Mouse (Mus musculus): ENCODE results near the gene Ccnt1.
"Not testable (repeated sequence)": the region's sequence is repeated elsewhere in the genome, so short reads cannot be mapped to it uniquely, and the experiment has no call there.

The Ccnt1 gene

DNA sequence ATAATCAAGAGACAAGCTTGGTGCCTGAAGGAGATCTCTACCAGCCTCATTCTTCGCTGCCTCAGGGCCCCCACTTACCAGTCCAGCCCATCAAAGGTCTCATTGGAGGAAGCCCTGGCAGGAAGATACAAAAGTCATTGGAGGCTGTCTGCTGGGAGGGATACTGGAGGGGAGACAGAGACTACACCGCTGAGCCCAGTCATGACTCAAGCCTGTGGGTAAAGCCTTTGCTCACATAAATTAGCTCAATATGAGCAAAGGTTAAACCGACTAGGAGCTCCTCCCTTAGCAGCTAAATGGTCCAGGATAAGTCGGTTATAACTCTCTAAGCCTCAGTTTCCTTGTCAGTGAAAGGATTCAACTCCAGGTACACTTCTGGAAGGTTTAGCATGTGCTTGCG, 24.3 kb upstream of the Ccnt1 start:
- DNase-seq (ENCODE audit: low read depth, low spot score) = no peak

DNA sequence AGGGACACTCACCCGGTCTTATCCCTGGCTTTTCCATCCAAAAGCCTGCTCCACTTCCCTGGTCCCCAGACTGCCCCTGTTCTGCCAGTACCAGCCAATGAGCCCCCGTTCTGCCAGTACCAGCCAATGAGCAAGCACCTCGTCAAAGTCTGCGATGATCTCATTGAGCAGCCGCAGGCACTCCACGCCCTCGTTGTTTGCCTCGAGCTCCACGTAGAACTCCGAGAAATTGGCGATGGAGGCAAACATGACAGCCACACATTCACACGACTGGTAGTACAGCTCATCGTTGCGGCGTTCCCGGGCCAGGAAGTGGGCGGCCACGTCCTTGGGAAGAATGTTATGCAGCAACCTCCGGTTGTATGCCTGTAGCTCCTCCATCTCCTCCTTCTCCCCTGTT, 23.5 kb upstream of the Ccnt1 start:
- no peak for DNase-seq (ENCODE audit: low read depth, low spot score)

DNA sequence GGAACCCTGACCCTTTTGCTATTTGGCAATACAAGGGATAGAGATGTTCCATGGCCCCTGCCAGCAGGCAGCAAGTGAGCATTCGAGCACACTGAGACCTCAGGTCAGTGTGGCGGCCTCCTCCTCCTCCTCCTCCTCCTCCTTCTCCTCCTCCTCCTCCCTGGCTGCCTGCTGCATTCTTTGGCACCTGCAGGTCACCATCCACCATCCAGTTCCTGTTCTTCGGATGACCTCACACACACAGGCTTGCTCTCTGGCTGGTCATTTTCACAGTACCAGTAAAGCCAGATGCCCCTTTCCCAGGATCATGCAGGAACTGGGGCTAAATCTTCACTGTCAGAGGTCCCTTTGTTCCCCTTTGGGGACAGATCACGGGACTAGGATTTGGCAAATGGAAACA, 20.7 kb upstream of the Ccnt1 start:
- DNase-seq (ENCODE audit: low read depth, low spot score) = no peak

DNA sequence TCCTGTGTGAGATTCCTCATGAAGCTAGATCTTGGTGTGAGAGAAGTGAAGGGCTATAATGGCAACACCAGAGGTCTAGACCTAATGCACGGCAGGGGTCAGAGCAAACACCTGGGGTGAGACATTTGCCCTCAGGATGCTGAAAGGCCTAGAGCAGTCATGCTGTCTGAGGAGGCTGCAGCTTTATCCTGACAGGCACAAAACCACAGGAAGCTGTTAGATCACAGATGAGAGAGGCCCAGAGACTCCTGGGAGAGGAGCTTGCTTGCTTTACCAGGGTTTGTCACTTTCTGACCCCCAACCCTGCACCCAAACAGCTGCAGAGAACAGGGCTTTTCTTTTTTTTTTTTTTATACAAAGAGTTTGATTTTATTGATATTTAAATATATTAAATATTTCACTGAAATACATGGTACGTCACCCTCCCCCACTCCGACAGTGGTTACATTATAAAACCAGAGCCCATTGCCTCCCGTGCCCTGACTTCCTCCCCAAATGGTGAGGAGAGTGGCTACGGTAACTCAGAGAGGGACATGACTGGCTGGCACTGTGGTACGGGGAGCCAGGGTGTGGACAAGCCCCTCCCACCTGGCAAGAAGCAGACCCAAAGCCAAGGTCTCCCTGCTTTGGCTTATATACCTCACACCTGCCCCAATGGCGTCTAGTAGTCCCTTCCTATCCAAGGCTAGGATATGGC, 19.1 kb upstream of the Ccnt1 start:
- DNase-seq (ENCODE audit: low read depth, low spot score) = no peak

DNA sequence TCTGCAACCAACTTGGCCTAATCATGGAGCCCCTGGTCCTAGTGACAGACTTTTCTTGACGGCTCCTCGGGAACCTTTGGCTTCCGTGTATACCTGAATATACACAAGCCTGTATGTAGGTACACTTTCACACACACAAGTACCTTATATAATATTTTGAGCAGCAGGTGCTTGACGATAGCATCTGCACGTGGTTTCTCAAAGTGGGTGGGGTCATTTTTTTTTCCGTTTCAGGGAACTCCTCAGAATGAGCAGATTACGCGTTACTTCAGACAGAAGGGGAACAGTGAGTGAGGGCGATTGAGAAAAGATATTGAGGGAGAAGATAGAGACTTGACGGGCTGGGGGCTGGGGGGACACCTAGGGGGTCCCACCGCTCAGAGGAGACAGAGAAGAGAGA, 17.0 kb upstream of the Ccnt1 start:
- no peak for DNase-seq (ENCODE audit: low read depth, low spot score)

DNA sequence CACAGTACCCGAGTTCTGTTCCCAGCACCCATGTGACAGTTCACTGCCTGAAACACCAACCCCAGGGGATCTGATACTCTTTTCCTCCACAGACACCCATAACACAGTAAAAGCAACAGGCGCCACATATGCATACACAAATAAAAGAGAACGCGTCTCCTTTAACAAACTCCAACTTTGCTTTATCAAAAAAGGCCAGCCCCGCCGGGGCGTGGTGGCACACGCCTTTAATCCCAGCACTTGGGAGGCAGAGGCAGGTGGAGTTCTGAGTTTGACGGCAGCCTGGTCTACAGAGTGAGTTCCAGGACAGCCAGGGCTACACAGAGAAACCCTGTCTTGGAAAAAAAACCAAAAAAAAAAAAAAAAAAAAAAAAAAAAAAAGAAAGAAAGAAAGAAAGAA, 15.4 kb upstream of the Ccnt1 start:
- DNase-seq (ENCODE audit: low read depth, low spot score) = not testable (repeated sequence)

DNA sequence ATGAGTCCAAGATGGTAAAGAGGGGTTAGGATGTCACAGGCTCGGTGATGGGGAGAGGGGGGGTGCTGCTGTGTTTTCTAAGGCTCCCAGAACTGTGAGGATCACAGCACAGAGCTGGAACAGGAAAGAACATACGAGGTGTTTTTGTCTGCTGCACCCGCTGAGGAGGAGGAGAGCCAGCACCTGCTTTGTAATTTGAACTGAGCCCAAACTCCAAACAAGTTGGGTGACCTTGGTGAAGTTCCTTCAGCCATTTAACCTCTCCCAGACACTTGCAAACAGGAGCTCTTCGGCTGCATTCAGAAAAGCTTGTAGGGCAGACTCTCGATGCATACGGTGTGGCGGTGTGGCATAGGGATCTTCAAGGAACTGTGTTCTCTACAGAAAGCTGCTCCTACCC, 14.7 kb upstream of the Ccnt1 start:
- DNase-seq (ENCODE audit: low read depth, low spot score) = no peak

DNA sequence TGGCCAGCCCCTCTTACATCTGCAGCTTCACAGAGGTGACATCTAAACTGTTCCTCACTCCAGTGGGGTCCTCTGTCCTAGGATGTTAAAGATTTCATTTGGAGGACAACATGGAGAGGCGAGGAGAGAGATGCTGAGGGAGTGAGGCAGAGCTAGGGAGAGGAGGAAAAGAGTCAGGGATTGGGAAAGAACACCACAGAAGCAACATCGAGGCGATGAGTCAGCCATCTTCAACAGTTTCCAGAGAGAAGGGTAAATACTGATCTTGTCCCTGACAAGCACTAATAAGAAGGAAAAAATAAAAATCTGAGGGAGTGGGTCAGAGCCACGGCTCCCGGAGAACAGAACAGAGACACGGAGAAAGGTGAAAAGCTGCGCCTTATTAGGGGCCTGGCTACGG, 12.3 kb upstream of the Ccnt1 start:
- DNase-seq (ENCODE audit: low read depth, low spot score) = no peak

DNA sequence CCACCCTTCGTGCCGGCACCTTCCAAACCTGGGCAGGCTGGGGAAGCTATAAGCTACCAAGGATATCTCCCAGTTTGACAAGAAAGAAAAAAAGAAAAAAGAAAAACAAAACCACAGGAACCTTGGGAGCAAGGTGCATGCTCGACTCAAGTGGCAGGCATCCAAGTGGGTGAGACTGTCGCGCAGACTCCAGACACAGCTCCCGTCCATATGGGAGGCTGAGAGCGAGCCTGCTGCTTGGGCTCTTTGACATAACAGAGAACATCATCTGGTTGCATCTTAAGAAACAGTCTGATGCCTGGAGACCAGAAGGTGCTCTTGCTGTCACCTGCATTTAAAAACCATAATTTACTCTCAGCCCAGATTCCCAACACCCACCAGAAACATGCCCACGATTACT, 11.7 kb upstream of the Ccnt1 start:
- DNase-seq (ENCODE audit: low read depth, low spot score) = no peak

DNA sequence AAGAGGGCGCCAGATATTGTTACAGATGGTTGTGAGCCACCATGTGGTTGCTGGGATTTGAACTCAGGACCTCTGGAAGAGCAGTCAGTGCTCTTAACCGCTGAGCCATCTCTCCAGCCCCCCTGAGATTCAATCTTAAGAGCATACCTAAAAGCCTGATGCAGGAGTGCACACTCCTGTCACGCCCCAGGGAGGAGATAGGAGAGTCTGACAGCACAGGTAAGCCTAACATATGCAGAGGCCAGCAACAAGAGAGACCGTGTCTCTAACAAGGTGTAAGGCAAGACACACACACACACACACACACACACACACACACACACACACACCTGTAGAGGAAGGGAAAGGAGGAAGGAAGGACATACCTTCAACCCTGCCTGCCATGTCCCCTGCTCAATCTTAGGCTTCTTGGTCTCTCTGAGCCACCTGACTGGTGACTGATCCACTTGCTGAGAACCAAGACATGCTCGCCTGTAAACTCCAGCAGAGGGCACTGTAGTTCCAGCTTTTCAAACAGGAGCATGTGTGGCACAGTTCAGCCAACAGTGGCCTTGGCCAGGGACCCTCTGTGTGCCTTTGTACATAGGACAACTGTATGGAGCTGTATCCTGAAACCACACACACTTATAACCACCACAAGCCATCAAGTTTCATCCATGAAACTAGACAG, 9.2 kb upstream of the Ccnt1 start:
- peak; percentile 82 for DNase-seq (ENCODE audit: low read depth, low spot score)

DNA sequence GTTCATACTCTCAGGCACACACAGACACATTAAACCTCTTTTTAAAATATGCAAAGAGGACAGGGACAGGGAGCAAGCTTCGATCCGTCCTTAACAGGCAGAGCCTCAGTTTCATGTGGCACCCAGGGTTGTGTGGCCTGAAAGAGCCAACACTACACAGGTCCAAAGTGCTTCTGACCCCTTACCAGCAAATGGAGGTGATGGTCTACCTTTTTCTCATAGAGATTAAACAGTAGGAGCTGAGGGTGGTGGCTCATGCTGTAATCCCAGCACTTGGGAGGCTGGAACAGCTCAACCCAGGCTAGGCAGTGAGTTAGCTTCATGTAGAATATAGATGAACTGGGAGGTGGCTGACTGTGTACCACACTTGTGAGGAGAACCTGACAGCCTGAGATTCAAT, 8.6 kb upstream of the Ccnt1 start:
- DNase-seq (ENCODE audit: low read depth, low spot score) = no peak

DNA sequence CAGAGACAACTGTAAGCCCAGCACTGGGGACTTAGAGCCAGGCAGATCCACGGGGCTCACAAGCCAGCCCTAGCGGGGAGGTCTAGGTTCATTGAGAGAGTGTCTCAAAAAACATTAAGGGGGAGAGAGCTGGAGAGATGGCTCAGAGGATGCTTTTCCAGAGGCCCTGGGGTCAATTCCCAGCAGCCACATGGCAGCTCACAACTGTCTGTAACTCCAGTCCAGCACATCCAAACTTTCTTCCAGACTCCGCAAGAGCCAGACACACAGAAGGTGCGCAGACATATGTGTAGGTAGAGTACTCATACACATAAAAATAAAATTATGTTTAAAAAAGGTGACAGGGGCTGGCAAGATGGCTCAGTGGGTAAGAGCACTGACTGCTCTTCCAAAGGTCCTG, 2.6 kb upstream of the Ccnt1 start:
- no peak for DNase-seq (ENCODE audit: low read depth, low spot score)

DNA sequence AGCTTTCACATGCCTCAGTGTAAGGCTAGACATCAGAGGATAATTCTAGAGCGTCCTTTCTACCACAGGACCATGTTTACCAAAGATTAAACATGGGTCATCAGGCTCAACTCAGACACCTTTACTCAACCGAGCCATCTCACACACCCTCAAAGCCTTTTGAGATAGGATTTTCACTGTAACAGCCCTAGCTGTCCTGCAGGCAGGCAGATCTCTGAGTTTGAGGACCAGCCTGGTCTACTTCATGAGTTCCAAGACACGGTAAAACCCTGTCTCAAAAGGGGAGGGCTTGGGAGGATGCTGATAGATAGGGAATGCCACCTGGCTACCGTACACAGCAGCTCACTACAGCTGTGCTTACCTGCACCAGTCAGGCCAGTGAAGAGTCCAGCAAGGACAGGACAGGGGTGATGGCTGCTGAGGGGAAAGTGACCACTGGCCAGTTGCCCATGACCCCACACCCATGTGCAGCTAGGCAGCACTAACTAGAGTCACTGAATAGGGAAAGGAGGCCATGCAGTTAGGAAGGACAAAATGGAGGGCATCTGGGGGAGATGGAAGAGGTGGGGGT, 843 bp downstream of the Ccnt1 start:
- DNase-seq (ENCODE audit: low read depth, low spot score) = no peak

DNA sequence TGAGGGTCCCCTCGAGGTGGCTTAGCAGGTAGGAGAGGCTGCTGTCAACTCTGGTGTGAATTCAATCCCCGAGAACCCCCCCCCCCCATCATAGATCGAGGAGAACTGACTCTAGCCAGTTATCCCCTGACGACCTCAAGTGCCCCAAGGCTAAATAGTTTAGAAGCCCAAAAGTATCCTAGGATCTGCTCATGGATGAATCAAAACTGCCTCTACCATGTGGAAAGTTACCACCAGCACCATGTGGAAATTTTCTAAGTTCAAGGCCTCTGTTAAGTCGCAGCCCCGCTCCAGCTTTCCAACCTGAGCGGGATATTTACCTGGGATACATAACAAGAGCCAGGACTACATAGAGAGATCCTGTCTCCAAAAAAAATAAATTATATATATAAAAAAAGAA, 1.5 kb downstream of the Ccnt1 start:
- no peak for DNase-seq (ENCODE audit: low read depth, low spot score)

DNA sequence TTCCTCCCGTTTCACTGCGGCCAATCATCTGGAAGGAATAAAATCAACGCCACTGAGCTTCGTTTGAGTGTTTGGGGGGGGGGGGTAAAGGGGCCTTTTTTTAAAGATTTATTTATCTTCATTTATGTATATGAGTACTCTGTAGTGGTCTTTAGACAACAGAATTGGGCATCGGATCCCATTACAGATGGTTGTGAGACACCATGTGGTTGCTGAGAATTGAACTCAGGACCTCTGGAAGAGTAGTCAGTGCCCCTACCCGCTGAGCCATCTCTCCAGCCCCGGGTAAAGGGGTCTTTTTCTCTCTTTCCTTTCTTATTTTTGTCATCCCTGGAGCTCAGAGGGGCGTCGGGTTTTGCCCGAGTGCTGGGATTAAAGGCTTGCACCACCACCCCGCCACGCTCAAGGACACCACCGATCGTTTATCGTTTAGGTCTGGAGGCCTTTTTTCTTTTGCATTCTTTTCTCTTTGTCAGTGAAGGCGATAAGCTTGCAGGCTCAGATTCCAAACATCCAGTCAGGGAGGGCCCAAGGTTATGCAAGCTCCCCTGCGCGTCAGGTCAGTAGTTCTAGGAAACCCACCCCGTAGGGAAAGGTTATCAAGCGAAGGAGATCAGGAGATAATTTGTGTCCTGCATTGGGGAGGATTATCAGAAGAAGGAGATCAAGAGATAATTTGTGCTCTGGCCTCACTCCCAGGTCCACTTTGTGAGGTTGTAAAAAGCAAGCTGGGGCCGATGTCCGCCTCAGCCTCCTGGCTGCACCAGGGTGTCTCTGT, 2.3 kb downstream of the Ccnt1 start:
- peak; percentile 47 for DNase-seq (ENCODE audit: low read depth, low spot score)

DNA sequence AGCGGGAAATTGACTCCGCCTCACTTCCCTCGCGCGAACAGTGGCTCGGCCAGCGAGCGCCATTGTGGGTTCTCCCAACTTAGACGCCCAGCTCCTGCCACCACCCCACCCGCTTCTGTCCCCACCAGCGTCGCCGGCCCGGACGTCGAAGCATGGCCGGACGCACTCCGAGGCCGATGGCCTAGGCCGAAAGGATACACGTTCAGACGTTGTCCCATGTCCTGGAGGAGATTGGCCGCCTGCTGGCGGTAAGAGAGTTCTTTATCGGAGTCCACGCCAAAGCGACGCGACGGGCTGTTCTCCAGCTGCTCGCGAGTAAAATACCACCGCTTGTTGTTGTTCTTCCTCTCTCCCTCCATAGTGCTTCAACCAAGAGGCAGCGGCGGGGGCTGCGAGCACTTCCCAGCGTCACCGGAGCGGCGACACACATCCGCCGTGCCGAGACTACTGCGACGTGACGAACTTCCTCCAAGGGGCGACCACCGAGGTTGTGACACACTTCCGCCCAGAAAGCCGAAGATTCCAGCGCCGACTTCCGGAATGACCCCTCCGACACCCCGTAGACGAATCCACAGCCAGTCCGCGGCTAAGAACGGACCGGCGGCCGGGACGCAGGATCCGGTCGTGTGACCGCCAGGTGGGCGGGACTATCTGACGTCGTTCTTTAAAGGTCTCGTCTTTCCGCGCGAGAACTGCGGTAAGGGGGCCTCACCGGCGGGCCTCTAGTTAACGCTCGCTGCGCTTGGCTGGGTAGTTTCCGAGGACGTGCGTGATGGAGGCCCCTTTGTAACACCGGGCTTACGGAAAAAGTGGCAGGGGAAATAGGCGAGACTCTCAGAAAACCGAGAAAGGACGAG, 3.2 kb downstream of the Ccnt1 start:
- DNase-seq (ENCODE audit: low read depth, low spot score) = peak; percentile 100

DNA sequence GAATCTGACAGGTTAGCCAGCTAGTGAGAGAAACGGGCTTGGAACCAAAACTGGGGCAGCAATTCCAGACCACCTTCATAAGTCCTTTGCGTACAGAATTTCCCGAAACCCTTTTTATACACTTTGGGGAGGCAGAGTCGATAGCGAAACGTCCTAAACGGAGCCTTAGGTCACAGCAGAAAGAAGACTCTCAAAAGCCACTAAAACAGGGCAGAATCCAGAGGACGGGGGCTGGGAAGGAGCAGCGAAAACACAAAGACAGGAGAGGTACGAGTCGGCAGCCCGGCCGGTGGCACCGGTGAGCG, 3.8 kb downstream of the Ccnt1 start:
- DNase-seq (ENCODE audit: low read depth, low spot score) = no peak

DNA sequence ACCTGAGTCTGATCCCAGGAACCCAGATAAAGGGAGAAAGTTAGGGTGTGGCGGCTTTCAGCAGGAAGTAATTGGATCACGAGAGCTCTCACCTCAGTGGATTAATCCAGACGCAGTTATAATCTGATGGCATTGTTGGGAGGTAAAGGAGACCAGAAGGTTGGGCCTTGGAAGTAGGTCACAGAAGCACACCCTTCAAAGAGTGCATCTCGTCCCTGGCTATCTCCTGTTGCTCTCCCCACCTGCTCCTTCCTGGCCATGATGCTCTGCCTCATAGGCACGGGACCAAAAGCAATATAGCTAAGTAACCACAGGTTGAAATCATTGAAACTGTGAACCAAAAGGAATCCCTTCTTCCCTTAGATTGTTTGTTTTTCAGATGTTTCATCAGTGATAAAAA, 13.5 kb downstream of the Ccnt1 start:
- no peak for DNase-seq (ENCODE audit: low read depth, low spot score)

DNA sequence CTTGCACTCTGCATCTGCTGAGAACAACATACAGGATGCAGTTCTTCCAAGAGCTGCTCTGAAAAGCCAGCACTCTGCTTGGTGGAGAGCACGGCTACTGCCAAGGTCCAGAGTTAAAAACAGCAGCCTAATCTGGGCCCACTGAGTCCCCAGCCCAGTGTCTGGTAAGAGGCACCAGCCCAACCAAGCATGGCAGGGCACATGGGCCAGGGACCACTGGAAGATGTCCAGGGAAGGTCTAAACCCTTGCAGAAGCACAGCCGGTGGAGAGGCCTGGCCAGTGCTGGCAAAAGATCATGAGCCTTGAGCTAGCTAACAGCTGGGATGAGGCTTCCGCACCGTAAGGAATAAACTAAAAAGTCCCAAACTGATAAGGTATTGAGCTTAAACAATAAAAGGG, 14.8 kb downstream of the Ccnt1 start:
- no peak for DNase-seq (ENCODE audit: low read depth, low spot score)

DNA sequence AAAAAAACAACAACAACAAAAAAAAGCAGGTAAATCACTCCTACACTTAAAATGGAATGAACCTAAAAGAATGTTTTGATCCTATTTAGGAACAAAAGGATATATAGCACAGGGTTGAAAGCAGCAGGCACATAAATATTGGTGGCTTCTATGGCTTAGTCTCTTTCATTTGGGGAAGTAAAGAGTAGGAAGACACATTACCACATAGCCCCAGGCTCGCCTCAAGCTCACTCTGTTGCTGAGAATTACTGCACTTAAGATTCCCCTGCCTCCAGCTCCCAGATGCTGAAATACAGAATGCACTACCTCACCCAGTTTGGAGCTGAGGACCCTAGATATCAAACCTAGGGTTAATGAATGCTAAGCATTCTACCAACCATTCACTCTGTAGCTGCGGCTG, 18.0 kb downstream of the Ccnt1 start:
- no peak for DNase-seq (ENCODE audit: low read depth, low spot score)

DNA sequence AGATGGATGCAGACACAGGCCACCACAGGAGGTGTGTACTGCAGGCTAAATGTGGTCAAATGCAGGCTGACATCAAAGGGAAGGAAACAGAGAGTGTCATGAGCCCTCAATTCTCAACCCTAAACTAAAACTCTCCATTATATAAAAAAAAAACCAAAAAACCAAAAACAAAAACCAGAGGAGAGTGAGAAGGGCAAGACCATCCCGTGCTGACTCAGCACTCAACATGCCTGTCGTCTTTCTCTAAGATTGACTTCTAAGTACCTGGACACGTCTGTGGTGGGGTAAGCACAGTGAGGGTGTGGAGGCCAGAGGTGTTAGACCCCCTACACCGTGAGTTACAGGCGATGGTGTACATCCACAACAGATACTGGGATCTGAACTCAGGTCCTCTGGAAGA, 23.9 kb downstream of the Ccnt1 start:
- no peak for DNase-seq (ENCODE audit: low read depth, low spot score)

DNA sequence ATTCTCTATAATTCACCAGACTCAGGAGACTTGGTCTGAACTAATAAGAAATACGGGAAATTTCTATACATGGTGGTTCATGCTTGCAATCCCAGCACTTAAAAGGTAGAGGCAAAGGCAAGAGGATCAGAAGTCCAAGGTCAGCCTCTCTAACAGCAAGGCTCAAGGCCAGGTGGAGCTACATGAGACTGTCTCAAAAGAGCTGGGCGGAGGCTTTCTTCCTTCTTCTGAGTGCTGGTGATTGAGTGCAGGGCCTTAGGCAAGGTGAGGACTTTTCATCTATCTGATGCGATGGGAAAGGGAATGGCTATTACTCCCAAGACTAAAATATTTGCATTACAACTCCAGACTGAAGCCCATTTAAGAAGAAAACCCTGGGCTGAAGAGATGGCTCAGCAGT, 25.6 kb downstream of the Ccnt1 start:
- no peak for DNase-seq (ENCODE audit: low read depth, low spot score)

Measured in A20 (cell line).